In the genomic region with DNA sequence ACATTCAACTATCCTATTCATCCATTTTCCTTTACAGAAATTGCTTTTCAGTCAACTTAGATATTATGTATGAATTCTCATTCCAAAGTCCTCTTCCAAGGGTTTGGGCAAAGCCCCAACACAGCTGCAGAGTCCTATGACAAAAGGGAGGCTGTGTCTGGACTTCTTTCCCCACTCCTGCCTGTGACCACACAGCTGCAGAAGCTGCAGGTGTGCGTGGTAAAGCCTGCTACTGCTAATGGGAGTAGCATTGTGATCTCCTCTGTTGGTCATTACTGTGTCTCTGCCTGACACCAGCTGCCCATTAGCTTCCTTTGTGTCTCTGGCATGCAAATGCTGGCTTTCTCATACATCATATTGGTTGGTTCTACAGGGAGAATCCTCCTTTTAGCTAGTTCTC, we compare ENCODE assay signal across 12 mouse cellular contexts.
DNase-seq lines count a peak whose midpoint lies in the region; ATAC-seq and TF ChIP-seq lines count a peak whose summit lies in the region.
"Had no signal": no experiment of that assay in that cellular context is flagged by ENCODE, and none has a peak within 500 bp of the region (broad histone marks: within the 10 kb centered on the region; RNA-seq: fewer than 3 reads in every experiment).

No protein-coding gene starts in this region.

- no peak overlapping the region for H3K9ac ChIP-seq in forebrain, embryonic 15.5 days (replicated peaks)
- H3K9ac ChIP-seq in forebrain, embryonic 11.5 days (ENCODE audit: low read length): no peak overlapping the region
- no peak overlapping the region for H3K9ac ChIP-seq in midbrain, embryonic 16.5 days (ENCODE audit: low read depth, low read length)
- H3K9ac ChIP-seq in midbrain, embryonic 15.5 days: no peak overlapping the region
- no peak overlapping the region for H3K9ac ChIP-seq in hindbrain, embryonic 14.5 days
- H3K9ac ChIP-seq: limb, embryonic 15.5 days had no signal

- no peak overlapping the region for H3K27ac ChIP-seq in forebrain, embryonic 15.5 days (replicated peaks)
- H3K27ac ChIP-seq in forebrain, embryonic 11.5 days (ENCODE audit: low read depth, low read length): no peak overlapping the region
- no peak overlapping the region for H3K27ac ChIP-seq in midbrain, embryonic 16.5 days (ENCODE audit: low read length)
- no peak overlapping the region for H3K27ac ChIP-seq in midbrain, embryonic 15.5 days
- H3K27ac ChIP-seq in hindbrain, embryonic 14.5 days: no peak overlapping the region
- no peak overlapping the region for H3K27ac ChIP-seq in thymus, adult 2 months (ENCODE audit: control insufficient read depth, insufficient read depth, low read length)
- H3K27ac ChIP-seq: limb, embryonic 15.5 days had no signal

- no peak for DNase-seq in forebrain, embryonic 11.5 days (ENCODE audit: low spot score)
- peak; percentile 26 for DNase-seq in hindbrain, embryonic 14.5 days (ENCODE audit: low spot score)
- peak; percentile 6 for DNase-seq in right cerebral cortex, postnatal 25 days
- no peak for DNase-seq in lung, adult 18-20 months
- no peak for DNase-seq in thymus, adult 2 months
- DNase-seq: cerebellum, postnatal 36 days; heart, adult 18-20 months; lung, postnatal 10 days had no signal

- no peak overlapping the region for H3K4me2 ChIP-seq in forebrain, embryonic 15.5 days (replicated peaks)
- H3K4me2 ChIP-seq in forebrain, embryonic 11.5 days (ENCODE audit: low read depth, low read length, severe bottlenecking): no peak overlapping the region
- H3K4me2 ChIP-seq in midbrain, embryonic 16.5 days (ENCODE audit: low read length): no peak overlapping the region
- no peak overlapping the region for H3K4me2 ChIP-seq in midbrain, embryonic 15.5 days
- no peak overlapping the region for H3K4me2 ChIP-seq in hindbrain, embryonic 14.5 days (replicated peaks)
- H3K4me2 ChIP-seq: limb, embryonic 15.5 days had no signal

- no peaks in the 10 kb centered on the region for H3K27me3 ChIP-seq in forebrain, embryonic 15.5 days
- H3K27me3 ChIP-seq in forebrain, embryonic 11.5 days (ENCODE audit: control insufficient read depth, insufficient read depth, low read length): no peaks in the 10 kb centered on the region
- no peaks in the 10 kb centered on the region for H3K27me3 ChIP-seq in midbrain, embryonic 16.5 days (ENCODE audit: control insufficient read depth, insufficient read depth, low read depth, low read length)
- no peaks in the 10 kb centered on the region for H3K27me3 ChIP-seq in midbrain, embryonic 15.5 days (replicated peaks)
- H3K27me3 ChIP-seq in hindbrain, embryonic 14.5 days (ENCODE audit: control insufficient read depth, insufficient read depth, low read length): no peaks in the 10 kb centered on the region
- H3K27me3 ChIP-seq in thymus, adult 2 months (ENCODE audit: control insufficient read depth, insufficient read depth, low read length): no peaks in the 10 kb centered on the region
- H3K27me3 ChIP-seq: limb, embryonic 15.5 days had no signal

- no peaks in the 10 kb centered on the region for H3K9me3 ChIP-seq in forebrain, embryonic 15.5 days
- H3K9me3 ChIP-seq in forebrain, embryonic 11.5 days (ENCODE audit: control insufficient read depth, low read length): no peaks in the 10 kb centered on the region
- H3K9me3 ChIP-seq in midbrain, embryonic 16.5 days (replicated peaks; ENCODE audit: control insufficient read depth, low read length, poor library complexity, severe bottlenecking): no peaks in the 10 kb centered on the region
- no peaks in the 10 kb centered on the region for H3K9me3 ChIP-seq in midbrain, embryonic 15.5 days
- H3K9me3 ChIP-seq in hindbrain, embryonic 14.5 days (ENCODE audit: control insufficient read depth, low read length): no peaks in the 10 kb centered on the region
- H3K9me3 ChIP-seq: limb, embryonic 15.5 days had no signal

- peak; percentile 68; the same call in 1 of the 2 replicates for ATAC-seq in forebrain, embryonic 15.5 days (replicated peaks)
- ATAC-seq in forebrain, embryonic 11.5 days (replicated peaks; ENCODE audit: low FRiP score): no peak
- peak; percentile 36; the same call in 1 of the 2 replicates for ATAC-seq in midbrain, embryonic 16.5 days
- no peak for ATAC-seq in midbrain, embryonic 15.5 days (replicated peaks)
- 0 out of 2 replicates have a peak, but pooled peaks have one; percentile 37 for ATAC-seq in hindbrain, embryonic 14.5 days (ENCODE audit: low FRiP score)

- H3K36me3 ChIP-seq in forebrain, embryonic 15.5 days: no peaks in the 10 kb centered on the region
- no peaks in the 10 kb centered on the region for H3K36me3 ChIP-seq in forebrain, embryonic 11.5 days (ENCODE audit: control insufficient read depth, insufficient read depth, low read length)
- no peaks in the 10 kb centered on the region for H3K36me3 ChIP-seq in midbrain, embryonic 16.5 days (ENCODE audit: control insufficient read depth, insufficient read depth, low read length)
- H3K36me3 ChIP-seq in midbrain, embryonic 15.5 days (replicated peaks): no peaks in the 10 kb centered on the region
- H3K36me3 ChIP-seq in hindbrain, embryonic 14.5 days (replicated peaks; ENCODE audit: control insufficient read depth, insufficient read depth): no peaks in the 10 kb centered on the region
- H3K36me3 ChIP-seq in thymus, adult 2 months (ENCODE audit: control insufficient read depth, insufficient read depth, low read length): no peaks in the 10 kb centered on the region
- H3K36me3 ChIP-seq: limb, embryonic 15.5 days had no signal

- no peak for TF ChIP-seq CTCF in thymus, adult 2 months (IDR thresholded peaks at IDR 0.05; ENCODE audit: borderline replicate concordance, control insufficient read depth, extremely low read depth, insufficient read depth, low read length, poor library complexity)

- H3K4me1 ChIP-seq in forebrain, embryonic 15.5 days: no peaks in the 10 kb centered on the region
- H3K4me1 ChIP-seq in forebrain, embryonic 11.5 days (replicated peaks; ENCODE audit: control insufficient read depth, insufficient read depth, low read length): no peaks in the 10 kb centered on the region
- H3K4me1 ChIP-seq in midbrain, embryonic 16.5 days (ENCODE audit: control insufficient read depth, insufficient read depth, low read length): no peaks in the 10 kb centered on the region
- no peaks in the 10 kb centered on the region for H3K4me1 ChIP-seq in midbrain, embryonic 15.5 days
- H3K4me1 ChIP-seq in hindbrain, embryonic 14.5 days (replicated peaks; ENCODE audit: control insufficient read depth, insufficient read depth, low read length): no peaks in the 10 kb centered on the region
- no peaks in the 10 kb centered on the region for H3K4me1 ChIP-seq in thymus, adult 2 months (replicated peaks; ENCODE audit: control insufficient read depth, insufficient read depth, low read length)

- TF ChIP-seq POLR2A in thymus, adult 2 months (IDR thresholded peaks at IDR 0.05; ENCODE audit: control insufficient read depth, extremely low read depth, insufficient read depth, low read length, poor library complexity): no peak

- WGBS in forebrain, embryonic 15.5 days: 14% methylated on average over 1 of the region's 1 CpGs
- 29% methylated on average over 1 of the region's 1 CpGs for WGBS in forebrain, embryonic 11.5 days
- WGBS in midbrain, embryonic 16.5 days: 46% methylated on average over 1 of the region's 1 CpGs
- WGBS in midbrain, embryonic 15.5 days: 43% methylated on average over 1 of the region's 1 CpGs
- WGBS in hindbrain, embryonic 14.5 days: 37% methylated on average over 1 of the region's 1 CpGs
- WGBS in thymus, adult 2 months: 78% methylated on average over 1 of the region's 1 CpGs

- H3K4me3 ChIP-seq in forebrain, embryonic 15.5 days: no peak overlapping the region
- no peak overlapping the region for H3K4me3 ChIP-seq in forebrain, embryonic 11.5 days (ENCODE audit: low read depth, low read length)
- H3K4me3 ChIP-seq in midbrain, embryonic 16.5 days (ENCODE audit: low read depth, low read length): no peak overlapping the region
- no peak overlapping the region for H3K4me3 ChIP-seq in midbrain, embryonic 15.5 days
- no peak overlapping the region for H3K4me3 ChIP-seq in hindbrain, embryonic 14.5 days (replicated peaks; ENCODE audit: low read length)
- H3K4me3 ChIP-seq in thymus, adult 2 months (ENCODE audit: control insufficient read depth, insufficient read depth, low read length): no peak overlapping the region
- H3K4me3 ChIP-seq: limb, embryonic 15.5 days had no signal

Comparison
In these comparisons a context has a peak if more than half of its experiments do, and no peak if none do; other contexts are left out.
1. ATAC-seq: peak in forebrain, embryonic 15.5 days (single experiment), midbrain, embryonic 16.5 days (single experiment) and hindbrain, embryonic 14.5 days (single experiment); none in forebrain, embryonic 11.5 days (single experiment) and midbrain, embryonic 15.5 days (single experiment).
2. DNase-seq: peak in hindbrain, embryonic 14.5 days (single experiment) and right cerebral cortex, postnatal 25 days (single experiment); none in forebrain, embryonic 11.5 days (single experiment), lung, adult 18-20 months (0 of 2) and thymus, adult 2 months (single experiment).